Mouse (Mus musculus): ENCODE measurements around the gene Specc1l.

GRCm38 (mm10) chr10:75332268-75332667 is 120.4 kb downstream of the Specc1l start:
- no peak for TF ChIP-seq POLR2A (IDR thresholded peaks at IDR 0.05; ENCODE audit: extremely low read depth, insufficient read depth, low read length)
- no peak for TF ChIP-seq CTCF (IDR thresholded peaks at IDR 0.05; ENCODE audit: low read depth, low read length)

Data from liver, adult 2 months (tissue).